Mouse (Mus musculus) liver, adult 2 months (tissue): ENCODE data around the gene Ptprc. TPM values are rescaled to one million over a fixed set of nuclear protein-coding genes. Genes with fewer than 3 reads are reported as not detected.

ENCODE experiments used
- DNase-seq: peaks from one replicate; pipeline ENCODE4 v3.0.0-alpha.2; 2011; ENCODE audit warnings: low read depth, low spot score; ENCODE audit errors: extremely low read depth
- H3K27ac ChIP-seq: fragments of 200-500 bp; replicated peaks from 2 replicates; pipeline ENCODE4 v1.5.1; 2012; ENCODE audit warnings: low read depth, mild to moderate bottlenecking, control low read depth, inconsistent platforms, low read length; ENCODE audit not compliant: insufficient read depth
- H3K27me3 ChIP-seq: fragments of 200-500 bp; 2 replicates; pipeline ENCODE4 v1.6.1; 2012; ENCODE audit warnings: mild to moderate bottlenecking, moderate library complexity, low read length, inconsistent platforms; ENCODE audit not compliant: control insufficient read depth, insufficient read depth
- H3K36me3 ChIP-seq: fragments of 200-500 bp; 2 replicates; pipeline ENCODE4 v1.6.1; 2012; ENCODE audit warnings: low read length, inconsistent platforms; ENCODE audit not compliant: control insufficient read depth, insufficient read depth
- H3K4me1 ChIP-seq: fragments of 200-500 bp; 2 replicates; pipeline ENCODE4 v1.6.1; 2011; ENCODE audit warnings: low read length; ENCODE audit not compliant: control insufficient read depth, insufficient read depth
- H3K4me3 ChIP-seq: fragments of 200-500 bp; 2 replicates; pipeline ENCODE4 v1.5.1; 2011; ENCODE audit warnings: low read depth, mild to moderate bottlenecking, control low read depth, low read length, moderate library complexity; ENCODE audit not compliant: insufficient read depth
- H3K79me2 ChIP-seq: fragments of 200-500 bp; 2 replicates; pipeline ENCODE4 v1.6.1; 2012; ENCODE audit warnings: inconsistent platforms, mild to moderate bottlenecking, low read length, moderate library complexity; ENCODE audit not compliant: control insufficient read depth, insufficient read depth
- H3K9ac ChIP-seq: fragments of 200-500 bp; 2 replicates; pipeline ENCODE4 v1.6.1; 2012; ENCODE audit warnings: low read depth, mild to moderate bottlenecking, control low read depth, inconsistent platforms, low read length
- CTCF ChIP-seq: fragments of 200-500 bp; IDR thresholded peaks from 2 replicates; pipeline ENCODE4 v1.5.1; 2011; ENCODE audit warnings: low read depth, low read length, control low read depth
- POLR2A ChIP-seq: fragments of 200-500 bp; IDR thresholded peaks from 2 replicates; pipeline ENCODE4 v1.6.1; 2011; ENCODE audit warnings: low read length, control low read depth; ENCODE audit not compliant: insufficient read depth; ENCODE audit errors: extremely low read depth
- WGBS: fragments of 180-500 bp; shearing (Covaris S2); methylation state at CpG from one replicate; pipeline ENCODE4 v1.1.7; 2018; 5-methylcytosine and 5-hydroxymethylcytosine counted together
- polyA plus RNA-seq: library from polyadenylated mRNA; depleted of rRNA; stranded (reverse); fragments of >200 nt; gene quantifications from 2 replicates; pipeline ENCODE4 v1.2.3, GENCODE M21; 2012
- total RNA-seq: library from RNA; depleted of rRNA; stranded (reverse); fragments of >200 nt; gene quantifications from 2 replicates; pipeline ENCODE4 v1.2.3, GENCODE M21; 2014

Gene Ptprc
- total and polyA plus RNA-seq, 2 experiments = 3.4 to 13.7 TPM

DNA sequence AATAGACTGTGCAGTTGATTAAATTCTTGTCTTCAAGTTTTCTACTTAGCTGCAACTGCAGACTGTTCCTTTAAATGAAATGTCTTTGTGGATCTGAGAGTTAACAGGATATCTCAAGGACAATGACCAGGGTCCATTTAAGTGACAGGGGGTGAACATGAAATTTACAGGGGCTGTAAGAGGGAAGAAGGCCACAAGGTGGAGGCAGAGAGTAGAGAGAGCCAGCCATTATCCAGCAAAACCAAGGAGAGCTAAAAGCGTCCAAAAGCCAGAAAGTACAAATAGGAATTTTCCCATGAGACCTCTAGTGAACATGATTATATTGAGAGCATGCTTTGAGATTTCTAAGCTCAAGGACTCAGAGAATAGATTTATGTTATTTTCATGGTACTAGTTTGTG is 89.7 kb downstream of the Ptprc start:
- H3K9ac ChIP-seq = no peak overlapping the region
- H3K79me2 ChIP-seq = no peaks in the 10 kb centered on the region
- H3K36me3 ChIP-seq = no peaks in the 10 kb centered on the region
- no peak overlapping the region for H3K4me3 ChIP-seq
- no peaks in the 10 kb centered on the region for H3K4me1 ChIP-seq
- peak; percentile 2 for DNase-seq
- 12% methylated on average over 1 of the region's 1 CpGs for WGBS
- no peak for TF ChIP-seq CTCF
- no peak for TF ChIP-seq POLR2A
- no peaks in the 10 kb centered on the region for H3K27me3 ChIP-seq
- H3K27ac ChIP-seq = no peak overlapping the region

DNA sequence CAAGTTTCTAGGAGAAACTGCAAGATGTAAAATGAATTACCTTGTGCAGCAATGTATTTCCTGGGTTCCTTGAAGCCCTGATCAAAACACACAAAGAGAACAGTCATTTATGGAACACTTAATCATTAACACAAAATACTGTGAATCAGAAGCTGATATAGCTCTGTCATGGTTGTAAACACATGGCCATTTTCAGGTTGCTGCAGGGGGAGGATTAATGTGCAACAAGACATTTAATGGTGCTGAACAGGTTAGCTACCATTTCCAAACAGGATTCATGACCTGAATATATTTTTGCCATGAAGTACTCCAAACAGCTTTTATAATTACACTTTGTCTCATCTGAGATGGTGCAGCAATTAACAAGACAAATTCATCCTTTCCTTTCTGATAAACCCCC is 91.8 kb downstream of the Ptprc start:
- Histone ChIP-seq H3K9ac (no peak overlapping the region), H3K4me3 (no peak overlapping the region), H3K36me3 (no peaks in the 10 kb centered on the region), H3K4me1 (no peaks in the 10 kb centered on the region), H3K79me2 (no peaks in the 10 kb centered on the region), H3K27me3 (no peaks in the 10 kb centered on the region), H3K27ac (no peak overlapping the region)
- TF ChIP-seq CTCF (no peak), POLR2A (no peak)
- DNase-seq = no peak

DNA sequence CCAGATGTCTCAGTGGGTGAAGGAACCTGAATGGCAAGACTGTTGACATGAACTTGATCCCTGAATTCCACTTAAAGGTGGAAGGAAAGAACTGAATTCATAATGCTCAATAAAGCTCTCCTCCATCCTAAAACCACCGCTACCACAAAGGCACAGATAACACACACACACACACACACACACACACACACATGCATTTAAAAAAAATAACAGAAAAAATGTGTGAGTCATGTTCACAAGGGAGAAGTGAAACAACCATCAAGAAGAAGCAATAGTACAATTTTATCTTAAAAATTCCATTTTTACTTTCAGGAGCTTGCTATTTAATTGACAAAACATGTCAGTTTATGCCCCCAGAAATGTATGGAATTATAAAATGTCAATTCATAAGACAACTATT is 95.2 kb downstream of the Ptprc start:
- Histone ChIP-seq H3K36me3 (no peaks in the 10 kb centered on the region), H3K79me2 (no peaks in the 10 kb centered on the region), H3K27me3 (no peaks in the 10 kb centered on the region), H3K27ac (no peak overlapping the region), H3K4me1 (no peaks in the 10 kb centered on the region), H3K9ac (no peak overlapping the region), H3K4me3 (no peak overlapping the region)
- TF ChIP-seq CTCF (no peak), POLR2A (no peak)
- 86% methylated on average over 1 of the region's 1 CpGs for WGBS
- DNase-seq = no peak

DNA sequence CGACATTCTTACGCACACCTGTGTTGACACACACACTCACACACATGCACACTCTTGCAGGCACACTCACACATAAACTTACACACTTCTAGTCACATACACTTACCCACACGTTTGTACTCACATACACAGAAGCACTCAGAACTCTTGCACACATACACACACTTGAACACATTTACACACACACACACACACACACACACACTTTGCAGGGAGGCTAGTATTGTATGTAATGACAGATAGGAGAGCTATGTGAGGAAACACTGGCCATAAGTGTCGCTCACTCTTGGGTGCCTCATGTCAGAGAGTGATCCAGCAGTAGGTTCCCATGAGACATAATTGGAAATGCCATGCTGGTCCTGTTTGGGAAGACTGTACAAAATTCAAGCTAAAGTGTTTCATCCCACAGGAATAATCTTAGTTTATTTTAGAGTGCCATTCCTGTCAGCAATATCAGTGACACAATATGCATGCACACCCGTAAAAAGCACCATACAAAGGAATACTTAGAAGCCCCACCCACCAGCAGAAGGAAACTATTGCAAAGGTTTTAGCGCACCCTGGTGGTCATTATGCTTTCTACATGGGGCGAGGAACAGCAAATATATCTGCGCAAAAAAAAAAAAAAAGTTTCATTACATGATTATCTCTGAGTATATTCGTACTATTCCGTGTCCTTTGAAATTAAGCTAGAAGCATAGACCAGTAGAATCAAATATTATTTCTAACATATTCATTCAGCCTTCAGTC is 131.1 kb downstream of the Ptprc start:
- TF ChIP-seq POLR2A = no peak
- peak; percentile 61 for TF ChIP-seq CTCF
- Histone ChIP-seq H3K27ac (no peak overlapping the region), H3K4me1 (no peaks in the 10 kb centered on the region), H3K9ac (no peak overlapping the region), H3K4me3 (no peak overlapping the region), H3K36me3 (no peaks in the 10 kb centered on the region), H3K79me2 (no peaks in the 10 kb centered on the region), H3K27me3 (no peaks in the 10 kb centered on the region)
- 37% methylated on average over 10 of the region's 10 CpGs for WGBS
- peak; percentile 57 for DNase-seq

DNA sequence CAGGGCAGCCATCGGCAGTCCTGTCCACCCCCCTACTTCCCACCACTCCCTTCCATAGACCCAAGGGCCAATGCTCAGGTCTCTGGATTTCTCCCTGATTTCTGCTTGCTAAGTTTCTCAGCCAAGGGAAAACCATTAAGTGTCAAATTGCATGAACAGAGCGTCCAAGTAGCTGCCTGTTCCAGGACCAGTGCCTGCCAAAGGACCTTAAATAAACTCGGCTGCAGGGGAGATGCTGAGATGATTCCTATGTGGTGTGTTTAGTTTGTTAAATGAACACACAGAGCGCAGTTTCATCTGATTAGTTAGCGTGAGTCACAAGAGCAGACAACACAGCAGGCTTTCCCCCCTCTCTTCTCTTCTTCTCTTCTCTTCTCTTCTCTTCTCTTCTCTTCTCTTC is 135.0 kb downstream of the Ptprc start:
- no peaks in the 10 kb centered on the region for H3K36me3 ChIP-seq
- H3K9ac ChIP-seq = no peak overlapping the region
- no peak overlapping the region for H3K27ac ChIP-seq
- no peak for DNase-seq
- no peak overlapping the region for H3K4me3 ChIP-seq
- TF ChIP-seq CTCF = no peak
- no peak for TF ChIP-seq POLR2A
- 59% methylated on average over 5 of the region's 5 CpGs for WGBS
- H3K4me1 ChIP-seq = no peaks in the 10 kb centered on the region
- H3K79me2 ChIP-seq = no peaks in the 10 kb centered on the region
- no peaks in the 10 kb centered on the region for H3K27me3 ChIP-seq

DNA sequence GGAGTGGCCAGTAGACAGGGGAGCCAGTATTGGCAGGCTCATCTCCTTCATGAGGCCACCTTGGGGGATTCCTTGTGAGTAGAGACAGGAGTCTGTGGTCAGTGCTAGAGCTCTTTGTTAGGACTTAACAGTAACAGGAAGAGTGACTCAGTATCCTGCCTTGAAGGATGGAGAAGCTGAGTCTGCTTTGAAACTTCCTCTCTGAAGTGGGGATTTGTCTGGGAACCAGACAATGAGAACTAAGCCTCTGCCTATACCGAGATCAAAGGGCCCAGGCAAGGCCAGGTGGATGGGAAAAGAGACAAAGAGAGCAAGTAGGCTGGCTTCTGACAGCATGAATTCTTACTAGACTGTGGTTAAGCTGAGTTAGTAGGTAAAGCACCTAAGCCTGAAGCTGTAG is 136.3 kb downstream of the Ptprc start:
- H3K36me3 ChIP-seq = no peaks in the 10 kb centered on the region
- no peak for TF ChIP-seq CTCF
- TF ChIP-seq POLR2A = no peak
- no peak for DNase-seq
- 21% methylated on average over 1 of the region's 1 CpGs for WGBS
- no peak overlapping the region for H3K9ac ChIP-seq
- H3K4me1 ChIP-seq = no peaks in the 10 kb centered on the region
- H3K79me2 ChIP-seq = no peaks in the 10 kb centered on the region
- H3K27me3 ChIP-seq = no peaks in the 10 kb centered on the region
- no peak overlapping the region for H3K27ac ChIP-seq
- no peak overlapping the region for H3K4me3 ChIP-seq
